Mouse (Mus musculus) MEL (cell line): ENCODE results near the gene Vsx1. TPM values are rescaled to one million over a fixed set of nuclear protein-coding genes. Genes with fewer than 3 reads are reported as not detected.

Experiments used
- DNase-seq: peaks from one replicate; pipeline ENCODE4 v3.0.0; 2011; ENCODE audit warnings: low read depth, low spot score
- H3K27ac ChIP-seq: 2 replicates; pipeline ENCODE4 v1.5.1; 2012; ENCODE audit warnings: low read depth, mild to moderate bottlenecking, control low read depth, low read length, moderate library complexity; ENCODE audit not compliant: control insufficient read depth
- H3K27me3 ChIP-seq, 2 experiments: fragments of 150-350 bp in 1 of 2; sonication (generic) in 1 of 2; 2 replicates each; pipeline ENCODE4 v1.6.1; 2012; ENCODE audit warnings: low read length in 2 of 2, mild to moderate bottlenecking in 2 of 2, improper control_type of control experiment in 1 of 2, moderate library complexity in 1 of 2; ENCODE audit not compliant: insufficient read depth in 2 of 2, control insufficient read depth in 1 of 2
- H3K36me3 ChIP-seq, 2 experiments: 2 replicates each; pipeline ENCODE4 v1.6.1; 2012 to 2014; ENCODE audit warnings: low read length in 2 of 2, improper control_type of control experiment in 1 of 2, inconsistent platforms in 1 of 2, mild to moderate bottlenecking in 1 of 2; ENCODE audit not compliant: insufficient read depth in 2 of 2, control insufficient read depth in 1 of 2
- H3K4me1 ChIP-seq, 2 experiments: fragments of 150-350 bp in 1 of 2; sonication (generic) in 1 of 2; 2 replicates each; pipeline ENCODE4 v1.6.1; 2012; ENCODE audit warnings: low read length in 2 of 2, improper control_type of control experiment in 1 of 2, mild to moderate bottlenecking in 1 of 2; ENCODE audit not compliant: insufficient read depth in 2 of 2, control insufficient read depth in 1 of 2
- H3K4me3 ChIP-seq, 2 experiments: fragments of 150-350 bp in 1 of 2; sonication (generic) in 1 of 2; 2 replicates each; pipeline ENCODE4 v1.5.1; 2012; ENCODE audit warnings: low read depth in 2 of 2, low read length in 2 of 2, mild to moderate bottlenecking in 2 of 2, moderate library complexity in 2 of 2, control low read depth in 1 of 2, improper control_type of control experiment in 1 of 2; ENCODE audit not compliant: control insufficient read depth in 1 of 2, insufficient read depth in 1 of 2
- H3K79me2 ChIP-seq: 2 replicates; pipeline ENCODE4 v1.6.1; 2012; ENCODE audit warnings: mild to moderate bottlenecking, low read length, moderate library complexity; ENCODE audit not compliant: control insufficient read depth, poor library complexity, insufficient read depth
- H3K9ac ChIP-seq: 2 replicates; pipeline ENCODE4 v1.6.1; 2012; ENCODE audit warnings: low read depth, mild to moderate bottlenecking, control low read depth, low read length, moderate library complexity; ENCODE audit not compliant: control insufficient read depth, poor library complexity, severe bottlenecking
- H3K9me3 ChIP-seq: fragments of 150-350 bp; sonication (generic); replicated peaks from 2 replicates; pipeline ENCODE4 v1.6.1; 2012; ENCODE audit warnings: mild to moderate bottlenecking, low read length, improper control_type of control experiment, moderate library complexity; ENCODE audit not compliant: insufficient read depth
- CHD2 ChIP-seq: IDR thresholded peaks from 2 replicates; pipeline ENCODE4 v1.6.1; 2011; ENCODE audit warnings: low read length, improper control_type of control experiment
- EP300 ChIP-seq, 2 experiments: IDR thresholded peaks; 2 replicates each; pipeline ENCODE4 v1.6.1; 2011; ENCODE audit warnings: improper control_type of control experiment in 2 of 2, low read length in 2 of 2, low read depth in 1 of 2, mild to moderate bottlenecking in 1 of 2
- GABPA ChIP-seq: IDR thresholded peaks from 2 replicates; pipeline ENCODE4 v1.6.1; 2012; ENCODE audit warnings: low read depth, mild to moderate bottlenecking, inconsistent platforms, low read length, improper control_type of control experiment, moderate library complexity
- GATA1 ChIP-seq: IDR thresholded peaks from 2 replicates; pipeline ENCODE4 v1.6.1; 2011; ENCODE audit warnings: low read depth, low read length, improper control_type of control experiment
- MAFK ChIP-seq: IDR thresholded peaks from 2 replicates; pipeline ENCODE4 v1.6.1; 2011; ENCODE audit warnings: low read depth, mild to moderate bottlenecking, low read length, improper control_type of control experiment, borderline replicate concordance
- MEF2A ChIP-seq: IDR thresholded peaks from 2 replicates; pipeline ENCODE4 v1.6.1; 2014; ENCODE audit warnings: low read depth, mild to moderate bottlenecking, inconsistent platforms, low read length, improper control_type of control experiment; ENCODE audit not compliant: poor library complexity, insufficient replicate concordance, severe bottlenecking; ENCODE audit errors: extremely low read depth
- MXI1 ChIP-seq: IDR thresholded peaks from 2 replicates; pipeline ENCODE4 v1.6.1; 2011; ENCODE audit warnings: mild to moderate bottlenecking, low read depth, low read length, improper control_type of control experiment
- MYB ChIP-seq: IDR thresholded peaks from 2 replicates; pipeline ENCODE4 v1.6.1; 2011; ENCODE audit warnings: mild to moderate bottlenecking, low read depth, low read length, improper control_type of control experiment
- MYC ChIP-seq: IDR thresholded peaks from 2 replicates; pipeline ENCODE4 v1.6.1; 2011; ENCODE audit warnings: low read depth, mild to moderate bottlenecking, low read length, improper control_type of control experiment, moderate library complexity
- NELFE ChIP-seq: IDR thresholded peaks from 2 replicates; pipeline ENCODE4 v1.6.1; 2011; ENCODE audit warnings: low read depth, low read length, improper control_type of control experiment
- POLR2AphosphoS2 ChIP-seq: IDR thresholded peaks from 2 replicates; pipeline ENCODE4 v1.6.1; 2011; ENCODE audit warnings: low read length, improper control_type of control experiment
- RAD21 ChIP-seq: IDR thresholded peaks from 2 replicates; pipeline ENCODE4 v1.6.1; 2011; ENCODE audit warnings: mild to moderate bottlenecking, low read depth, low read length, improper control_type of control experiment
- RCOR1 ChIP-seq: IDR thresholded peaks from 2 replicates; pipeline ENCODE4 v1.6.1; 2012; ENCODE audit warnings: low read depth, mild to moderate bottlenecking, inconsistent platforms, low read length, improper control_type of control experiment
- SIN3A ChIP-seq: IDR thresholded peaks from 2 replicates; pipeline ENCODE4 v1.6.1; 2012; ENCODE audit warnings: low read length, improper control_type of control experiment, inconsistent platforms
- TAL1 ChIP-seq: IDR thresholded peaks from 2 replicates; pipeline ENCODE4 v1.6.1; 2012; ENCODE audit warnings: mild to moderate bottlenecking, inconsistent platforms, low read length, moderate library complexity, mixed read lengths
- TCF12 ChIP-seq: IDR thresholded peaks from 2 replicates; pipeline ENCODE4 v1.6.1; 2014; ENCODE audit warnings: low read depth, mild to moderate bottlenecking, inconsistent platforms, low read length, improper control_type of control experiment, moderate library complexity
- ZC3H11A ChIP-seq: IDR thresholded peaks from 2 replicates; pipeline ENCODE4 v1.6.1; 2012; ENCODE audit warnings: low read depth, mild to moderate bottlenecking, inconsistent platforms, low read length, improper control_type of control experiment
- ZKSCAN1 ChIP-seq: IDR thresholded peaks from 2 replicates; pipeline ENCODE4 v1.6.1; 2012; ENCODE audit warnings: low read depth, mild to moderate bottlenecking, inconsistent platforms, low read length, improper control_type of control experiment, moderate library complexity
- polyA plus RNA-seq, 2 experiments: library from polyadenylated mRNA; stranded (reverse) in 1 of 2; unstranded in 1 of 2; fragments of >175 nt in 1 of 2; fragments of >200 nt in 1 of 2; gene quantifications; 2 replicates each; pipeline versions ENCODE4 v1.2.1 to v1.2.4; 2012; ENCODE audit warnings: low replicate concordance in 2 of 2, low read depth in 1 of 2; ENCODE audit not compliant: insufficient read length in 2 of 2, insufficient read depth in 1 of 2, missing spikeins in 1 of 2
- total RNA-seq: library from RNA; depleted of rRNA; stranded (reverse); fragments of 300-350 nt; gene quantifications from 2 replicates; pipeline ENCODE4 v1.2.3, GENCODE M21; 2012

The Vsx1 gene
- total and polyA plus RNA-seq, 3 experiments, result not detected

- H3K79me2 ChIP-seq, result no peaks in the 10 kb centered on the region
- DNase-seq, result no peak
- H3K4me1 ChIP-seq, result no peaks in the 10 kb centered on the region
- no peaks in the 10 kb centered on the region for H3K9me3 ChIP-seq
- H3K4me3 ChIP-seq, result no peak overlapping the region
- H3K27me3 ChIP-seq, result no peaks in the 10 kb centered on the region
- H3K36me3 ChIP-seq, result no peaks in the 10 kb centered on the region
- H3K9ac ChIP-seq, result no peak overlapping the region
- TF ChIP-seq EP300 (IDR thresholded peaks at IDR 0.05; ENCODE audit: low read depth in 1 of 2, low read length in 2 of 2) (no peak), NELFE (no peak), ZC3H11A (no peak), SIN3A (no peak), MEF2A (no peak), MAFK (no peak), TCF12 (no peak), RAD21 (no peak), MXI1 (no peak)
- H3K27ac ChIP-seq, result no peak overlapping the region
These were observed 46.0 kb downstream of the Vsx1 start for GRCm38 (mm10) chr2:150643166-150643565.

GRCm38 (mm10) chr2:150638370-150638733 is 50.8 kb downstream of the Vsx1 start:
- H3K27ac ChIP-seq, result no peak overlapping the region
- peak; percentile 38 for DNase-seq

GRCm38 (mm10) chr2:150637702-150638369 is 51.3 kb downstream of the Vsx1 start:
- no peaks in the 10 kb centered on the region for H3K4me1 ChIP-seq
- H3K36me3 ChIP-seq, result no peaks in the 10 kb centered on the region
- no peak for DNase-seq
- TF ChIP-seq MYC, result no peak
- TF ChIP-seq RAD21, result no peak
- no peak for TF ChIP-seq TAL1
- no peak for TF ChIP-seq GABPA
- no peak for TF ChIP-seq ZKSCAN1
- no peak for TF ChIP-seq TCF12
- no peak for TF ChIP-seq MYB
- no peak for TF ChIP-seq NELFE
- no peak for TF ChIP-seq RCOR1
- TF ChIP-seq CHD2, result no peak
- TF ChIP-seq, all 39 proteins: peak for 0
- no peak overlapping the region for H3K4me3 ChIP-seq
- no peak overlapping the region for H3K9ac ChIP-seq
- H3K9me3 ChIP-seq, result no peaks in the 10 kb centered on the region
- no peaks in the 10 kb centered on the region for H3K79me2 ChIP-seq
- no peak overlapping the region for H3K27ac ChIP-seq
- no peaks in the 10 kb centered on the region for H3K27me3 ChIP-seq

More at GRCm38 (mm10) chr2:150638370-150638733, 50.8 kb downstream of the Vsx1 start:
- Histone ChIP-seq H3K79me2 (no peaks in the 10 kb centered on the region), H3K9ac (no peak overlapping the region), H3K36me3 (no peaks in the 10 kb centered on the region), H3K4me3 (no peak overlapping the region), H3K4me1 (no peaks in the 10 kb centered on the region), H3K9me3 (no peaks in the 10 kb centered on the region), H3K27me3 (no peaks in the 10 kb centered on the region)
- TF ChIP-seq GATA1 (0 out of 2 replicates have a peak, but pooled peaks have one; percentile 8), POLR2AphosphoS2 (no peak), SIN3A (no peak)
